Mouse (Mus musculus) cerebellum, postnatal 10 days (tissue): ENCODE data around the gene Tcl1b5.
A peak's percentile ranks its signal among the peaks of the same experiment; 100 is the strongest.
"Not testable (repeated sequence)": the region's sequence is repeated elsewhere in the genome, so short reads cannot be mapped to it uniquely, and the experiment has no call there.

ENCODE experiments used
- DNase-seq, 2 experiments: peaks; one replicate each; pipeline ENCODE4 v3.0.0; 2021; ENCODE audit warnings: mixed read lengths in 2 of 2

Gene Tcl1b5

DNA sequence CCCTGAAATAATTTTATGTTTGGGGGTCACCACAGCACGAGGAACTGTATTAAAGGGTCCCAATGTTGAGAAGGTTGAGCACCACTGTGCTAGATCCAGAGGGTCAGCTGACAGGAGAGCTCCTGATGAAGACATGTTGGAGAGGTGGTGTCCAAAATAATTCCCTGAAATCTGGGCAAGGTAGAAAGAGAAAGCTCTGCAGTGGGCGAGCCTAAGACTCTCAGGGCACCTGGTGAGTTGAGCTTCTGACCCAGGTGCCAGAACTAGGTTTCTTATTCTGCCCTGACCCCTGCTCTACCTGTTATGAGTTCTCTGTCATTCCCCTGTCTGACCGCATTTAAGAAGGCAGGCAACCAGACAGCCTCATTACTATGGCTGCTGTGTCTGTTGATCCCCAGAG lies at the start of gene Tcl1b5:
TSS of gene Tcl1b5 (plus strand) at position 301 of the 400 bp plus-strand sequence.
- not testable (repeated sequence) for DNase-seq

DNA sequence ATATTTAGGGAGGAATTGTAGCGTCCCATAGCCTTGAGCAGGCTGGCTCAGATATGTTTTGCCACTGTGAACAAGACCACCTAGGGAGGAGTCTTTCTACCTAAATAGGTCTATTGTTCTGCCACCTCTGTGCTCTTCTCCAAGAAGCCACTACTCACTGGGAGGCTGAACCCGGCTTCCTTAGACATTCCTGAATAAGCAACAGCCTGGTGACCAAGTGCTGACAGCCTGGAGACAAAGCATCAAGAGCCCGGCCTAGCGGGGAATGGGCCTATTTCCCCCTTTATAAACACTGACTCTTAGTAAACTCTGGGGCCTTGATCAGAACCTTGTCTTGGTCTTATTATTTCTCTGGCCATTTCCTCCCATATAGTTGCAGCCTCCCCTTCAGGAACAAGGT lies 49.6 kb upstream of the Tcl1b5 start:
- no peak for DNase-seq

DNA sequence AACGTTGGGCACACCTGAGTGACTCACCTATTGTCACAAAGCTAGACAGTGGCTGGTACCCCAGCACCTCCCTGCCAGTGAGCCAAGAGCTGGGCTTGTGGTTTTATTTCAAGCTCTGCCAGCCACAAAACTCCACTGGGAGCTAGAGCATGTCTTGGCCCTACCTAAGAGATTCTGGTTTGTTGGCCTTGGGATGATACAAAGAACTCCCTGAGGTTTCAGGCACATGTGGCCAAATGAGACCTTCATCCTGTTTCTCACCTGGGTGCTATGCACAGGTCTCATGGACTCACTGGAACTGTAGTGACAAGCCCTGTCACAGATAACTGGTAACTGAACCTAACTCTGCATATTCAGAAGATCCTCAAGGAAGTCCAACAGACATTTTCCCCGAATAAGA lies 48.5 kb upstream of the Tcl1b5 start:
- no peak for DNase-seq

DNA sequence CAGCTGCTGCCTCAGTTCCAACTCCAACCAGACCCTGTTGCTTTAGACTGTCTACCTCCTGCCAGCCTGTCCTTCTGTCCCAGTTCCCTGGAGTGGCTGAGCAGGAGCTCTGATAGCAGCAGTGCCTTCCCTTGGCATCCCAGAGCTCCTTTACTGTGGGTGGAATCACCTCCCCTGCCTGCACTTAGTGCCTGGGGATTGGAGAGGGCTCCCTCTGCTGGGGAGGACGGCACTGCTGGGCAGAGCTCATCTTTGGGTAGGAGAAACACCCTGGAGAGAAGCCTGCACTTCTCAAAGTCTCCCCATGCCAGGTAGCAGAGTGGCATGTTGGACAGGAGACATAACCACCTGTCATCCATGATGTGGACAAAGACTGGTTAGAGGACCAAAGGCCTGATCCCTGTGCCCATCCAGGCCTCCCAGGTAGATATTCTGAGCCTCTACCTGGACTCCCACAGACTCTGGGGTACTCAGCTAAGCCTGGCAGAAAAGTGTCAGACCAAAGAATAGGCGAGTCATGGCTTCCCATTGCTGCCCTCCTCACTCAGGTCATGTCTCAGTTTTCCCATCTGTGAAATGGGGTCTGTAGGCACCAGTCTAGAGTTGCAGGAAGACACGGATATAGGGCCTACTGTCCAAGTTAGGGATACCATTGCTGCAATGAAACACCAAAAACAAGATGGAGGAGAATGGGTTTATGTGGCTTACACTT lies 46.5 kb upstream of the Tcl1b5 start:
- not testable (repeated sequence) for DNase-seq

DNA sequence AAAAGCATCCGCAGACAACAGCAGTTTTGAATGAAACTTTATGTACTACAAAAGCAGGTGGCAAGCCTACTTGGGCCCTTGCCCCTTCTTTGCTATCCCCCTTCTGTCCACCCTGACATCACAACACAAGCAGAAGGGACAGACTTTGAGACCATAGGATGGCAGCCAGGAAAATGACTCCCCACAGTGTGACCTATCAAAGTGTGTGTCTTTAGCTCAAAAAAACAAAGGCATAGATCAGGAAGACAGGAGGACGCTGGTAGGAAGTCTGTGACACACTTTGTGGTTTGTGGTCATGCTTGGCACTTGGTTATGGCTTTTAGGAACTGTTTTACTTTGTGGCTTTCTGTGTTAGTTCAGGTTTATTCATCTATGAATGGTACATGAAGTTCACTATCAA lies 42.0 kb upstream of the Tcl1b5 start:
- not testable (repeated sequence) for DNase-seq

DNA sequence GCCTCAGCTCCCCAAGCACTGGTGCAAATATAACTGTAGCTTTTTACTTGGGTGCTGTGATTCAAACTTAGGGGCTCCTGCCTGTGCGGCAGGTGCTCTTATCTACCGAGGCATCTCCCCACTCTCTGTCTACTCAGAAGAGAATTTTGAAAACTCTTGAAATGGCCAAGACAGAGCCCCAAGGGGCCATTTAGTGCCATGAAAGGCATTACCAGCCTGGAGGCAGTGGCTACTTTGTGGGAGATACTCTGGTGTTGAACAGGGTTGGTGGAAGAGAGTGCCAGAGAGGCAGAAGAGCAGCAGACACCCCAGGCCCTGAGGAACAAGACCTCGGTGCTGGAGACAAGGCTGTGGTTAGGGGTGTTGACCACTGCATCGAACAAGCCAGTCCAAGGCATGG lies 41.3 kb upstream of the Tcl1b5 start:
- DNase-seq = not testable (repeated sequence)

DNA sequence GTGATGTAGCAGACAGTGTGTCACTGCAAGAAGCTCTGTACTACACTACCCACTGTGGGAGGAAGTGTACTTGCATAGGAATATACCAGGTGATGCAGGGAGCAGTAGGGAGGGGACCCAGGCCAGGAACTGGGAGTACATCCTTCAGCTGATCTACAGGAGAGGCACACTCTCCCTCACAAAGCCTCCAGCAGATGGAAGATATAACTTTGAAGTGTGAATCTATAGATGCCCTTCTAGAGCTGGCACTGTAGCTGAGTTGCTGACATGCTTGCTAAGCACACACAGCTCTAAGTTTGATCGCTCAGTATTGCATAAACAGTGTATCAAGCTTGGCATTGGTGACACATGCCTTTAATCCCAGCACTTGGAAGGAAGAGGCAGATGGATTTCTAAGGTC lies 38.4 kb upstream of the Tcl1b5 start:
- DNase-seq = not testable (repeated sequence)

DNA sequence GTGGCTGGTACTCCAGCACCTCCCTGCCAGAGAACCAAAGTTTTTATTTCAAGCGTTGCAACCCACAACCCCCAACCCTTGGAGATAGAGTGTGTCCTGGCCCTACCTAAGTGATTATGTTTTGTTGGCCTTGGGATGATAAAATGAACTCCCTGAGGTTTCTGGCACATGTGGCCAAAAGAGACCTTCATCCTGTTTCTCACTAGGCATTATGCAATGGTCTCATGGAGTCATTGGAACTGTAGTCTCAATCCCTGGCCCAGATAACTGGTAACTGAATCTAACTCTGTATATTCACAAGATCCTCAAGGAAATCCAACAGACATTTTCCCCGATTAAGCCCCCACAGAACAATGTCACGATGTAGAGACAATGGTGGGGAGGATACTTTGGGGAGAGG lies 33.0 kb upstream of the Tcl1b5 start:
- DNase-seq = no peak

DNA sequence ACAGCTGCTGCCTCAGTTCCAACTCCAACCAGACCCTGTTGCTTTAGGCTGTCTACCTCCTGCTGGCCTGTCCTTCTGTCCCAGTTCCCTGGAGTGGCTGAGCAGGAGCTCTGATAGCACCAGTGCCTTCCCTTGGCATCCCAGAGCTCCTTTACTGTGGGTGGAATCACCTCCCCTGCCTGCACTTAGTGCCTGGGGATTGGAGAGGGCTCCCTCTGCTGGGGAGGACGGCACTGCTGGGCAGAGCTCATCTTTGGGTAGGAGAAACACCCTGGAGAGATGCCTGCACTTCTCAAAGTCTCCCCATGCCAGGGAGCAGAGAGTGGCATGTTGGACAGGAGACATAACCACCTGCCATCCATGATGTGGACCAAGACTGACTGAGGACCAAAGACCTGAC lies 31.2 kb upstream of the Tcl1b5 start:
- not testable (repeated sequence) for DNase-seq

DNA sequence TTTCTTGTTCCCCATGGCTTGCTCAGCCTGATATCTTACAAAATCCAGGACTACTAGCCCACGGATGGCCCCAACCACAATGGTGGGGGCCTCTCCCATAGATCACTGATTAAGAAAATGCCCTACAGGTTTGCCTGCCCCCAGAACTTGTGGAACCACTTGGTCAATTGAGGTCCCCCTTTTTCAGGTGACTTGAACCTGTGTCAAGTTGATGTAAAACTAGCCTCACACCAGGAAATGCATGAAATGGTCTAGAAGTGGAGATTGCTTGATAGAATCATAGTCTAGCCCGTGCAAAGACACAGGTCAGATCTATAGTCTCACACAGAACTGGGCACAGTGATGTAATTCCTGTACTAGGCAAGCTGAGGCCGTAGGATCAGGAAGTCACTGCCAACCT lies 30.4 kb upstream of the Tcl1b5 start, which contains the start of gene Tcl1b2:
TSS of gene Tcl1b2 (plus strand) at position 301 of the 400 bp plus-strand sequence.
- no peak for DNase-seq

DNA sequence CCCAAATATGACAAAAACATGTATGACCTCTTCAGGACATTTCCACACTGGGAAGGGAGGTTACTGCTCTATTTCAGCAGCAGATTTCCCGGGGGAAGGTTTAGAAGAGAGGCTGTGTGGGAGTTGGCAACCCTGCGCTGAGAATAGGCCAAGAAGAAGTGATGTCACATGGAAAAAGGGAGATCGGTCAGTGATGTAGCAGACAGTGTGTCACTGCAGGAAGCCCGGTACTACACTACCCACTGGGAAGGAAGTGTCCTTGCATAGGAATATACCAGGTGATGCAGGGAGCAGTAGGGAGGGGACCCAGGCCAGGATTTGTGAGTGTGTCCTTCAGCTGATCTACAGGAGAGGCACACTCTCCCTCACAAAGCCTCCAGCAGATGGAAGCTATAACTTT lies 20.9 kb upstream of the Tcl1b5 start:
- DNase-seq = not testable (repeated sequence)

DNA sequence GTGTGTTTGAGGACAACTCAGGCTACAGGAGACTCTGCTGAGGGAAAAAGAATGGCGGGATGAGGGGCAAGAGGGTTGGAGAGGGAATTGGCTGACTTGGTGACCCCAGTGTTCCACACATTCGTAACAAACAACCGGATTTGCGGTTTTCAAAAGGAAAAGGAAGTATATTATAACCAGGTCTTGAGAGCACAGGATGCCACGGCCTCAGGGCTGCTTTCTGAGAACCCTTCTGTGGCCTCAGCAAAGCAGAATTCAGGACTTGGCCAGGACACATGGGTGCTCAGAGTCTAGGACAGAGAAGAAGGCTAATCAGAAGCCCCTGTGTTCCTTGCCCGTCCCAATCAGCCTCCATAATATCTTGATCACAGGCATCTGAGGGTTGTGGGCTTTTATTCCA lies 17.3 kb upstream of the Tcl1b5 start:
- DNase-seq = no peak

DNA sequence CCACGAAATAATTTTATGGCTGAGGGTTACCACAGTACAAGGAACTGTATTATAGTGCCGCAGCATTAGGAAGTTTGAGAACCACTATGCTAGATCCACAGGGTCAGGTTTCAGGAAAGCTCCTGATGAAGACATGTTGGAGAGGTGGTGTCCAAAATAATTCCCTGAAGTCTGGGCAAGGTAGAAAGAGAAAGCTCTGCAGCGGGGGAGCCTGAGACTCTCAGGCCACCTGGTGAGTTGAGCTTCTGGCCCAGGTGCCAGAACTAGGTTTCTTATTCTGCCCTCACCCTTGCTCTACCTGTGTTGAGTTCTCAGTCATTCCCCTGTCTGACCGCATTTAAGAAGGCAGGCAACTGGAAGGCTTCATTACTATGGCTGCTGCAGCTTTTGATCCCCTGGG lies 16.8 kb upstream of the Tcl1b5 start, which contains the start of gene Tcl1b1:
TSS of gene Tcl1b1 (plus strand) at position 301 of the 400 bp plus-strand sequence.
- no peak for DNase-seq

DNA sequence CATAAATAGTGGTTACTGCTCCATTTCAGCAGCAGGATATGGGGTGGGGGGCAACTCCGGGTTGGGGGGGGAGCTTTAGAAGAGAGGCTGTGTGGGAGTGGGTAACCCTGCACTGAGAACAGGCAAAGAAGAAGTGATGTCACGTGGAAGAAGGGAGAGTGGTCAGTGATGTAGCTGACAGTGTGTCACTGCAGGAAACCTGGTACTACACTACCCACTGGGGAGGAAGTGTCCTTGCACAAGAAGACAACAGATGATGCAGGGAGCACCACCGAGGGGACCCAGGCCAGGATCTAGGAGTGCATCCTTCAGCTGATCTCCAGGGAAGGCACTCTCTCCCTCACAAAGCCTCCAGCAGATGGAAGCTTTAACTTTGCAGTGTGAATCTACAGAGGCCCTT lies 9.4 kb upstream of the Tcl1b5 start:
- no peak for DNase-seq

DNA sequence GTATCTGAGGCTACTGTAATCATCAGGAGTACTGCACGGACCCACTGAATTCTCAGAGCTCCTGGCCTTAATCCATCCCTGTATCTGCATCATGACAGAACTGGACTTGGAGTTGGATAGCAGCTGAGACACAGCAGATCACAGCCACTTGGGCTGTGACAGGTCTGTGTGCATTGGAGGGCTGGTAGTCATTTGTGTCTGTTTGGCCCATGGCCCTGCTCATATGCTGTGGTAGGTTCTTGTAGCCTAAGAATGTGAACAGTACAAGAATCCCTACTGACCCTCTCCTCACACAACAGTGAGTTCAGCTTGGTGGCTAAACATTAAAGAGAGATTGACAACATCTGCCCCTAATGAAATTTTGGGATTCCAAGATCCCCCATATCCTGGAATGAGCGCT lies 2.8 kb upstream of the Tcl1b5 start:
- DNase-seq = no peak

DNA sequence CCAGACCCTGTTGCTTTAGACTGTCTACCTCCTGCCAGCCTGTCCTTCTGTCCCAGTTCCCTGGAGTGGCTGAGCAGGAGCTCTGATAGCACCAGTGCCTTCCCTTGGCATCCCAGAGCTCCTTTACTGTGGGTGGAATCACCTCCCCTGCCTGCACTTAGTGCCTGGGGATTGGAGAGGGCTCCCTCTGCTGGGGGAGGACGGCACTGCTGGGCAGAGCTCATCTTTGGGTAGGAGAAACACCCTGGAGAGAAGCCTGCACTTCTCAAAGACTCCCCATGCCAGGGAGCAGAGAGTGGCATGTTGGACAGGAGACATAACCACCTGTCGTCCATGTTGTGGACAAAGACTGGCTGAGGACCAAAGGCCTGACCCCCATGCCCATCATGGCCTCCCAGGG lies 1.8 kb upstream of the Tcl1b5 start:
- peak; percentile 77 to 81 for DNase-seq

DNA sequence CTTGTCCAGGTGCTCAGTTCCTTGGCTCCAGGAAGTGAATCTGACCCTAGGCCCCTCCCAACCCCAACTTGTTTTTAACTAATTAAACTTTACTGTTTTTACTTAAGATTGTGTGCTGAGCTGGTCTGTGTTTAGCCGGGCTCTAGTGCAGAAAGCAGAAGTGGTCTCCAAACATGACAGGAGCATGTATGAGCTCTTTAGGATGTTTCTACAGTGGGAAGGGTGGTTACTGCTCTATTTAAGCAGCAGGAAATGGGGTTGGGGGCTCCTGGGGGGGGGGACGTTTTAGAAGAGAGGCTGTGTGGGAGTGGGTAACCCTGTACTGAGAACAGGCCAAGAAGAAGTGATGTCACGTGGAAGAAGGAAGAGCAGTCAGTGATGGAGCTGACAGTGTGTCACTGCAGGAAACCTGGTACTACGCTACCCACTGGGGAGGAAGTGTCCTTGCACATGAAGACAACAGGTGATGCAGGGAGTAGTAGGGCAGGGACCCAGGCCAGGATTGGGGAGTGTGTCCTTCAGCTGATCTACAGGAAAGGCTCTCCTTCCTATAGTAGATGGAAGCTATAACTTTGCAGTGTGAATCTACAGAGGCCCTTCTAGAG lies 5.0 kb downstream of the Tcl1b5 start:
- not testable (repeated sequence) for DNase-seq

DNA sequence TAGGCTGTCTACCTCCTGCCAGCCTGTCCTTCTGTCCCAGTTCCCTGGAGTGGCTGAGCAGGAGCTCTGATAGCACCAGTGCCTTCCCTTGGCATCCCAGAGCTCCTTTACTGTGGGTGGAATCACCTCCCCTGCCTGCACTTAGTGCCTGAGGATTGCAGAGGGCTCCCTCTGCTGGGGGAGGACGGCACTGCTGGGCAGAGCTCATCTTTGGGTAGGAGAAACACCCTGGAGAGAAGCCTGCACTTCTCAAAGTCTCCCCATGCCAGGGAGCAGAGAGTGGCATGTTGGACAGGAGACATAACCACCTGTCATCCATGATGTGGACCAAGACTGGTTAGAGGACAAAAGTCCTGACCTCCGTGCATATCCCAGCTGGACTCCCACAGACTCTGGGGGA lies 12.8 kb downstream of the Tcl1b5 start:
- DNase-seq = peak; percentile 49 to 50

DNA sequence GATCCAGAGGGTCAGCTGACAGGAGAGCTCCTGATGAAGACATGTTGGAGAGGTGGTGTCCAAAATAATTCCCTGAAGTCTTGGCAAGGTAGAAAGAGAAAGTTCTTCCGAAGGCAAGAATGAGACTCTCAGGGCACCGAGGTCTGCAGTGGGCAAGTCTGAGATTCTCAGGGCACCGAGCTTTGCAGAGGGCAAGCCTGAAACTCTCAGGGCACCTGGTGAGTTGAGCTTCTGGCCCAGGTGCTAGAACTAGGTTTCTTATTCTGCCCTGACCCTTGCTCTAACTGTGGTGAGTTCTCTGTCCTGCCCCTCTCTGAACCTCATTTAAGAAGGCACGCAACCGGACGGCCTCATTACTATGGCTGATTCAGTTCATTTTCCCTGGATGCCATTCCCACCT lies 14.6 kb downstream of the Tcl1b5 start, which contains the start of gene Tcl1b3:
TSS of gene Tcl1b3 (plus strand) at position 301 of the 400 bp plus-strand sequence.
- DNase-seq = not testable (repeated sequence)

DNA sequence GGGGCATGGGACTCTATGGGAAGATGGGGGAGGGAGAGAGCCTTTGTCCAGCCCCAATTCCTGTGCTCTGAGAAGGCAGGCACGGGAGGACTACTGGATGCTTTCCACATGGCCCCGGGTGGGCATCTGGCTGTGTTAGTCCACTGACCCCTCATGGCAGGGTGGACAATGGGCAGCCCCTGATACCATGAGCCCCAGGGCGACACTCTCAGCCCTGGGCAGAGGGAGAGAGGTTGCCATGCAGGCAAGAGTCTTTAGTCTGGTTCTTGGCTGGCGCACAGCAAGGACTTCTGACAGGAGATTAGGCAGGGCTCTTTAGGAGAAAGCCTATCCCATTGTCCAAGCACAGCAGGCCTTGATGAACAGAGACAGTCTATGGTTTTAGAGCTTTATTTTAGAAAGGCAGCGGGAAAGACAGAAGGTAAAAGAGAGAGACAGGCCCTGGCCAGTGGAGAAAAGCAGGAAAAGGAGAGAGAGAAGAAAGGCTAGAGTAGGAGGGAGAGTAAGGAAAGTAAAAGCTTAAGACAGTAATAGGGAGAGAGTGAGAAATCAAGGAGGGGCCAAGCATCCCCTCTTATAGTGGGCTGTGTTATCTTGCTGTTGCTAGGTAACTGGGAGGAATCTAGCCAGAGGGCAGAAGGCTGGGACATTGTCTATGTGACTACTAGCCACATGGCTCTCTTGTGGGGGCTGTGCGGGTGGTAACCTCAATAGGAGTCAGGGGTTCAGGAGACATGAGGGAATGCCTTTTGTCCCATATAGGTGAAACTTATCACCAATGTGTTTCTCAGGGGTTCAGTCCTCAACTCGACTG lies 23.7 kb downstream of the Tcl1b5 start:
- DNase-seq = peak in 1 of 2 experiments; percentile 13

DNA sequence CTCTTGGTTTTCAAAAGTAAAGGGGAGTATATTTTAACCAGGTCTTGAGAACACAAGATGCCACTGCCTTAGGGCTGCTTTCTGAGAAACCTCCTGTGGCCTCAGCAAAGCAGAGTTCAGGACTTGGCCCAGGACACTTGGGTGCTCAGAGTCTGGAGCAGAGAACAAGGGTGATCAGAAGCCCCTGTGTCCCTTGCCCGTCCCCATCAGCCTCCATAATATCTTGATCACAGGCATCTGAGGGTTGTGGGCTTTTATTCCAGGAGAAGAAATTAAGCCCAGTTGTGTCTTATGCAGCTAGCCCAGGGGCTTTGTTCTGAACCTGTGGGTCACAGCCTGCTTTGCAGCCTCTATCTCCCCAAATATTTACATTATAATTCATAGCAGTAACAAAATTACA lies 25.5 kb downstream of the Tcl1b5 start, which contains the start of gene Tcl1b4:
TSS of gene Tcl1b4 (plus strand) at position 301 of the 400 bp plus-strand sequence.
- not testable (repeated sequence) for DNase-seq

DNA sequence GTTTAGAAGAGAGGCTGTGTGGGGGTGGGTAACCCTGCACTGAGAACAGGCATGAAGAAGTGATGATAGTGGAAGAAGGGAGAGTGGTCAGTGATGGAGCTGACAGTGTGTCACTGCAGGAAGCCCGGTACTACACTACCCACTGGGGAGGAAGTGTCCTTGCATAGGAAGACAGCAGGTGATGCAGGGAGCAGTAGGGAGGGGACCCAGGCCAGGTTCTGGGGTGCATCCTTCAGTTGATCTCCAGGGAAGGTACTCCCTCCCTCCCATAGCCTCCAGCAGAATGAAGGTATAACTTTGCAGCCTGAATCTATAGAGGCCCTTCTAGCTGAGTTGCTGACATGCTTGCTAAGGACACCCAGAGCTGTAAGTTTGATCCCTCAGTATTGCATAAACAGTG lies 30.9 kb downstream of the Tcl1b5 start:
- DNase-seq = no peak

DNA sequence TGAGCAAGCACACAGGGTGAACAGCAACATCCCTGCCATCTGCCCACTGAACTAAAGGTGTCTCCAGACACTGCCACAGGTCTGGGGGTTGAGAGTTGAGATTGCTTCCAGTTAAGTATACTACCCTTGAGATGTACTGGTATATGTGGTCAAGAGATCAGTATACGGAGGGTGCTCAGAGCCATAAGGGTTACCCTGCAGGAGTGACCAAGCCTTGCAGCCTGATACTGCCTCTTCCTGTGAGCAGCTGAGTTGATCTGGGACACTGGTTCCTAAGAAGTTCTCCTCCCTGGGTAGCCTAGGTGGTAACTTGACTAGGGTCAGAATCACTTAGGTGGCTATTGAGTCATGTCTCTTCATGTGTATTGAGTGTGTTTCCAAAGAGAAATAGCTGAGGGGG lies 32.3 kb downstream of the Tcl1b5 start:
- DNase-seq = no peak
